ENCODE assay signal across 8 mouse cellular contexts in genomic region chr10:86021408-86021748, GRCm38 (mm10). TPM values are rescaled to one million over a fixed set of nuclear protein-coding genes. Genes with fewer than 3 reads are reported as not detected.
DNase-seq lines count a peak whose midpoint lies in the region; ATAC-seq and TF ChIP-seq lines count a peak whose summit lies in the region.

No protein-coding gene starts in this region.

- H3K27me3 ChIP-seq in ES-Bruce4 (ENCODE audit: control insufficient read depth, insufficient read depth, low read length, poor library complexity, severe bottlenecking): no peaks in the 10 kb centered on the region
- H3K27me3 ChIP-seq in forebrain, embryonic 16.5 days (replicated peaks; ENCODE audit: control insufficient read depth, insufficient read depth, low read length): no peaks in the 10 kb centered on the region
- H3K27me3 ChIP-seq in liver, postnatal 0 days (ENCODE audit: insufficient read depth, low read length): no peaks in the 10 kb centered on the region

- peak overlapping the region; percentile 32 for H3K4me2 ChIP-seq in forebrain, embryonic 16.5 days (ENCODE audit: low read length)
- H3K4me2 ChIP-seq in liver, postnatal 0 days (ENCODE audit: low read depth, low read length): peak overlapping the region; percentile 55

- intact Hi-C loops in gastrocnemius, adult 2 months (cut with DNase I): loop anchor here (2.0 to 5.0 kb wide), 3 partner anchors 64 to 443 kb away; partner anchors contain the start of gene Rtcb

- peaks cover 6% of the 10 kb centered on the region for H3K4me1 ChIP-seq in ES-Bruce4 (ENCODE audit: control insufficient read depth, insufficient read depth, low read length)
- peaks cover 6% of the 10 kb centered on the region; the same call in 1 of the 2 replicates for H3K4me1 ChIP-seq in forebrain, embryonic 16.5 days (replicated peaks; ENCODE audit: control insufficient read depth, insufficient read depth, low read length)
- peaks cover 14% of the 10 kb centered on the region for H3K4me1 ChIP-seq in liver, postnatal 0 days (ENCODE audit: insufficient read depth)

- DNase-seq in gastrocnemius, adult 2 months: no peak
- DNase-seq in gastrocnemius, postnatal 10 days: no peak
- no peak for DNase-seq in liver, postnatal 0 days
- no peak for DNase-seq in ovary, postnatal 10 days (ENCODE audit: low spot score)
- no peak for DNase-seq in cerebellum, adult 18-20 months
- DNase-seq in cerebellum, adult 8-10 months: no peak

- peaks cover 2% of the 10 kb centered on the region; the same call in 1 of the 2 replicates for H3K36me3 ChIP-seq in ES-Bruce4 (ENCODE audit: control insufficient read depth, insufficient read depth, low read length, poor library complexity, severe bottlenecking)
- H3K36me3 ChIP-seq in forebrain, embryonic 16.5 days (ENCODE audit: control insufficient read depth, insufficient read depth): no peaks in the 10 kb centered on the region
- H3K36me3 ChIP-seq in liver, postnatal 0 days (replicated peaks; ENCODE audit: insufficient read depth, low read length): peaks cover 11% of the 10 kb centered on the region

- 0% methylated on average over 3 of the region's 3 CpGs for WGBS in forebrain, embryonic 16.5 days
- 0% methylated on average over 3 of the region's 3 CpGs for WGBS in liver, postnatal 0 days (ENCODE audit: insufficient replicate concordance)

- peak overlapping the region; percentile 100 for H3K4me3 ChIP-seq in gastrocnemius, adult 2 months
- H3K4me3 ChIP-seq in ES-Bruce4 (ENCODE audit: low read depth, low read length): peak overlapping the region; percentile 85
- H3K4me3 ChIP-seq in forebrain, embryonic 16.5 days (replicated peaks; ENCODE audit: low read length): peak overlapping the region; percentile 88; the same call in 1 of the 2 replicates
- H3K4me3 ChIP-seq in liver, postnatal 0 days (ENCODE audit: low read depth, low read length): peak overlapping the region; percentile 93

- no peak for TF ChIP-seq EP300 in ES-Bruce4 (IDR thresholded peaks at IDR 0.05; ENCODE audit: insufficient read depth, low read depth, low read length)
- TF ChIP-seq EP300 in liver, postnatal 0 days (IDR thresholded peaks at IDR 0.05; ENCODE audit: low read depth): no peak

- TF ChIP-seq CTCF in gastrocnemius, adult 2 months (IDR thresholded peaks at IDR 0.05): no peak
- no peak for TF ChIP-seq CTCF in ES-Bruce4 (IDR thresholded peaks at IDR 0.05; ENCODE audit: low read depth, low read length)
- TF ChIP-seq CTCF in liver, postnatal 0 days (IDR thresholded peaks at IDR 0.05; ENCODE audit: low read depth): no peak

- TF ChIP-seq POLR2A in ES-Bruce4 (IDR thresholded peaks at IDR 0.05; ENCODE audit: insufficient read depth, low read length): no peak

- H3K9me3 ChIP-seq in ES-Bruce4 (replicated peaks; ENCODE audit: control insufficient read depth, insufficient read depth, low read length, poor library complexity, severe bottlenecking): no peaks in the 10 kb centered on the region
- no peaks in the 10 kb centered on the region for H3K9me3 ChIP-seq in forebrain, embryonic 16.5 days (ENCODE audit: control insufficient read depth, low read length)
- H3K9me3 ChIP-seq in liver, postnatal 0 days (ENCODE audit: low read length): no peaks in the 10 kb centered on the region

- peak overlapping the region; percentile 94 for H3K27ac ChIP-seq in gastrocnemius, adult 2 months
- peak overlapping the region; percentile 90 for H3K27ac ChIP-seq in ES-Bruce4 (ENCODE audit: insufficient read depth, low read length)
- no peak overlapping the region; the same call in 1 of the 2 replicates for H3K27ac ChIP-seq in forebrain, embryonic 16.5 days (ENCODE audit: low read length)
- no peak overlapping the region for H3K27ac ChIP-seq in liver, postnatal 0 days (ENCODE audit: low read depth)

- no peak for ATAC-seq in forebrain, embryonic 16.5 days
- ATAC-seq in liver, postnatal 0 days: peak; percentile 22

- peak overlapping the region; percentile 86; the same call in 1 of the 2 replicates for H3K9ac ChIP-seq in ES-Bruce4 (ENCODE audit: low read depth, poor library complexity, severe bottlenecking)
- no peak overlapping the region; the same call in 1 of the 2 replicates for H3K9ac ChIP-seq in forebrain, embryonic 16.5 days (replicated peaks; ENCODE audit: low read depth, low read length)
- H3K9ac ChIP-seq in liver, postnatal 0 days (replicated peaks): peak overlapping the region; percentile 91; the same call in 1 of the 2 replicates

RNA-seq across cellular contexts. Expression of gene Fbxo7, which starts 0.4 kb away (rescaled TPM):
- 10 to 100 TPM in 1 of 2 experiments, 1 to 10 TPM in 1; 8.5 to 11.8 TPM for total RNA-seq in gastrocnemius, adult 2 months (2021)
- 10 to 100 TPM in 1 of 2 experiments, 1 to 10 TPM in 1; 9.5 to 10.7 TPM for total RNA-seq in gastrocnemius, postnatal 10 days (2021)
- polyA plus RNA-seq in ES-Bruce4 (2011; ENCODE audit: insufficient read depth, insufficient read length, low read depth, missing spikeins): 20.5 and 22.2 TPM in 2 replicates
- 14.9 and 16.2 TPM in 2 replicates for polyA plus RNA-seq in forebrain, embryonic 16.5 days (2015; fragmentation: Nextera tagmentation; extraction: Ambion mirVana)
- 28.7 and 28.9 TPM in 2 replicates for polyA plus RNA-seq in liver, postnatal 0 days (2015; fragmentation: Nextera tagmentation; extraction: Ambion mirVana)

RNA-seq across cellular contexts. Expression of gene Bpifc, which starts 9.7 kb away (rescaled TPM):
- not detected for total RNA-seq in gastrocnemius, adult 2 months (2021)
- not detected for total RNA-seq in gastrocnemius, postnatal 10 days (2021)
- not detected in 2 replicates for polyA plus RNA-seq in ES-Bruce4 (2011; ENCODE audit: insufficient read depth, insufficient read length, low read depth, missing spikeins)
- not detected in 2 replicates for polyA plus RNA-seq in forebrain, embryonic 16.5 days (2015; fragmentation: Nextera tagmentation; extraction: Ambion mirVana)
- not detected in 2 replicates for polyA plus RNA-seq in liver, postnatal 0 days (2015; fragmentation: Nextera tagmentation; extraction: Ambion mirVana)

Comparison
In these comparisons a context has a peak if more than half of its experiments do, and no peak if none do; other contexts are left out.
1. H3K27ac ChIP-seq: peak in gastrocnemius, adult 2 months (single experiment) and ES-Bruce4 (single experiment); none in forebrain, embryonic 16.5 days (single experiment) and liver, postnatal 0 days (single experiment).
2. Peak in every context shown above with its lines, with median percentiles within 50 percentile points of each other: H3K4me3 ChIP-seq.